Mouse (Mus musculus): Measurements from ENCODE around the gene Dao. TPM values are rescaled to one million over a fixed set of nuclear protein-coding genes. Genes with fewer than 3 reads are reported as not detected.

Gene Dao
- total and polyA plus RNA-seq, 2 experiments from 2014 or later = not detected

- no peaks in the 10 kb centered on the region for H3K9me3 ChIP-seq (ENCODE audit: low read length)
- peaks cover 9% of the 10 kb centered on the region for H3K36me3 ChIP-seq (ENCODE audit: insufficient read depth)
- no peak for ATAC-seq
- peaks cover 11% of the 10 kb centered on the region; the same call in 1 of the 2 replicates for H3K4me1 ChIP-seq (ENCODE audit: insufficient read depth)
- no peak overlapping the region for H3K4me2 ChIP-seq (ENCODE audit: low read depth)
- DNase-seq = no peak
- H3K27me3 ChIP-seq (ENCODE audit: insufficient read depth, low read length) = no peaks in the 10 kb centered on the region
- no peak for TF ChIP-seq CTCF (IDR thresholded peaks at IDR 0.05; ENCODE audit: low read depth)
- no peak overlapping the region for H3K4me3 ChIP-seq (ENCODE audit: low read depth, low read length)
- no peak overlapping the region for H3K9ac ChIP-seq
- WGBS = 87% methylated on average over 5 of the region's 5 CpGs
- no peak overlapping the region for H3K27ac ChIP-seq (ENCODE audit: low read depth, low read length)
Observed at GRCm38 (mm10) chr5:113990593-113990992, 12.9 kb upstream of the Dao start.

DNA sequence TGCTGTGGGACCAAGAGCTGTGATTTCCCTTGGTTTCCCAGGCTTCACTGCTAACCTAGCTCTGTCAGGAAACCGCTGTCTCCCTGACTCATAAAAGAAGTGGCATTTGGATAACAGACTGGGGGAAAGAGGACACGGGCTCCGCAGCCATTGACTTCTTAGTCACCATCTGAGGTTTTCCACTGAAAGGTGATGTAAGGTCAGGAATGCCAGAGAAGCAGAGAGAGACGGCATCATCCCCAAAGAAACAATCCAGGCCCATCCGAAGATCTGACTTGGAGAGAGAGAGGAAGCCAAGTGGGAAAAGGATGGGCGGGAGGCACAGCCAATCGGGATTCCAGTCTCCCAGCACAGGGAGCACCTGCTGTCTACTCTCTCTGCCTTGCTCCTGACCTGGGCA, 12.4 kb upstream of the Dao start:
- Histone ChIP-seq H3K9ac (no peak overlapping the region), H3K4me1 (ENCODE audit: insufficient read depth) (peaks cover 11% of the 10 kb centered on the region; the same call in 1 of the 2 replicates), H3K36me3 (ENCODE audit: insufficient read depth) (peaks cover 8% of the 10 kb centered on the region), H3K27me3 (ENCODE audit: insufficient read depth, low read length) (no peaks in the 10 kb centered on the region), H3K9me3 (ENCODE audit: low read length) (no peaks in the 10 kb centered on the region), H3K4me3 (ENCODE audit: low read depth, low read length) (no peak overlapping the region), H3K27ac (ENCODE audit: low read depth, low read length) (no peak overlapping the region), H3K4me2 (ENCODE audit: low read depth) (0 out of 2 replicates have a peak overlapping the region, but pooled peaks have one; percentile 82)
- ATAC-seq (no peak), DNase-seq (no peak)
- TF ChIP-seq CTCF (IDR thresholded peaks at IDR 0.05; ENCODE audit: low read depth) = no peak
- 69% methylated on average over 7 of the region's 7 CpGs for WGBS

DNA sequence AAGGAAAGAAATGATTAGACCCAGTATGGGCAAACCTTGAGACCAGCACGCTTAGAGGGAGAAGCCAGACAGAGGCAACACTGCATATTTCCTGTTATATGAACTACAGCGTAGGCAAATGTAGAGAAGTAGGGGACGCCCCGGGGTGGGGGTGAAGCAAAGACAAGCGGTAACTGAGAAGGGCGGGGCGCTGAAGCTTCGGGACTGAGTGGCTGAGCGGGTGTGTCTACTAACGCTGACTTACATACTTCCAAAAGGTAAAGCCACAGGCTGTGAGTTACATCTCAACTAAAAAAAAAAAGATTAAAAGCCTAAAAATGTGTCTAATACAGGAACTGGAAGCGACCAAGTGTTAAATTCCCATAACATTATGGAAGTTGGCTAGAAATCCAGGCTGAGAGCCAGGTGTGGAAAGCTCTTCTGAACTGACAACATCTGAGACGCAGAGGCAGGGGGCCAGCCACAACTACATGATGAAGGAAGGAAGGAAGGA, 11.1 kb upstream of the Dao start:
- Histone ChIP-seq H3K9me3 (ENCODE audit: low read length) (no peaks in the 10 kb centered on the region), H3K4me3 (ENCODE audit: low read depth, low read length) (peak overlapping the region; percentile 86), H3K27ac (ENCODE audit: low read depth, low read length) (peak overlapping the region; percentile 96), H3K36me3 (ENCODE audit: insufficient read depth) (no peaks in the 10 kb centered on the region; the same call in 1 of the 2 replicates), H3K4me1 (ENCODE audit: insufficient read depth) (peaks cover 11% of the 10 kb centered on the region; the same call in 1 of the 2 replicates), H3K4me2 (ENCODE audit: low read depth) (peak overlapping the region; percentile 82), H3K27me3 (ENCODE audit: insufficient read depth, low read length) (no peaks in the 10 kb centered on the region), H3K9ac (peak overlapping the region; percentile 92)
- ATAC-seq = no peak
- WGBS = 31% methylated on average over 12 of the region's 12 CpGs
- DNase-seq = peak; percentile 38
- no peak for TF ChIP-seq CTCF (IDR thresholded peaks at IDR 0.05; ENCODE audit: low read depth)

- no peaks in the 10 kb centered on the region for H3K27me3 ChIP-seq (ENCODE audit: insufficient read depth, low read length)
- no peaks in the 10 kb centered on the region for H3K9me3 ChIP-seq (ENCODE audit: low read length)
- ATAC-seq (no peak; the same call in 1 of the 2 replicates), DNase-seq (peak; percentile 78)
- peaks cover 11% of the 10 kb centered on the region; the same call in 1 of the 2 replicates for H3K4me1 ChIP-seq (ENCODE audit: insufficient read depth)
- peak overlapping the region; percentile 96 for H3K27ac ChIP-seq (ENCODE audit: low read depth, low read length)
- H3K4me3 ChIP-seq (ENCODE audit: low read depth, low read length) = peak overlapping the region; percentile 86
- no peaks in the 10 kb centered on the region; the same call in 1 of the 2 replicates for H3K36me3 ChIP-seq (ENCODE audit: insufficient read depth)
- H3K4me2 ChIP-seq (ENCODE audit: low read depth) = peak overlapping the region; percentile 82
- no peak for TF ChIP-seq CTCF (IDR thresholded peaks at IDR 0.05; ENCODE audit: low read depth)
- H3K9ac ChIP-seq = peak overlapping the region; percentile 92
- WGBS = 2% methylated on average over 22 of the region's 22 CpGs
Observed at GRCm38 (mm10) chr5:113993031-113993486, 10.4 kb upstream of the Dao start.

DNA sequence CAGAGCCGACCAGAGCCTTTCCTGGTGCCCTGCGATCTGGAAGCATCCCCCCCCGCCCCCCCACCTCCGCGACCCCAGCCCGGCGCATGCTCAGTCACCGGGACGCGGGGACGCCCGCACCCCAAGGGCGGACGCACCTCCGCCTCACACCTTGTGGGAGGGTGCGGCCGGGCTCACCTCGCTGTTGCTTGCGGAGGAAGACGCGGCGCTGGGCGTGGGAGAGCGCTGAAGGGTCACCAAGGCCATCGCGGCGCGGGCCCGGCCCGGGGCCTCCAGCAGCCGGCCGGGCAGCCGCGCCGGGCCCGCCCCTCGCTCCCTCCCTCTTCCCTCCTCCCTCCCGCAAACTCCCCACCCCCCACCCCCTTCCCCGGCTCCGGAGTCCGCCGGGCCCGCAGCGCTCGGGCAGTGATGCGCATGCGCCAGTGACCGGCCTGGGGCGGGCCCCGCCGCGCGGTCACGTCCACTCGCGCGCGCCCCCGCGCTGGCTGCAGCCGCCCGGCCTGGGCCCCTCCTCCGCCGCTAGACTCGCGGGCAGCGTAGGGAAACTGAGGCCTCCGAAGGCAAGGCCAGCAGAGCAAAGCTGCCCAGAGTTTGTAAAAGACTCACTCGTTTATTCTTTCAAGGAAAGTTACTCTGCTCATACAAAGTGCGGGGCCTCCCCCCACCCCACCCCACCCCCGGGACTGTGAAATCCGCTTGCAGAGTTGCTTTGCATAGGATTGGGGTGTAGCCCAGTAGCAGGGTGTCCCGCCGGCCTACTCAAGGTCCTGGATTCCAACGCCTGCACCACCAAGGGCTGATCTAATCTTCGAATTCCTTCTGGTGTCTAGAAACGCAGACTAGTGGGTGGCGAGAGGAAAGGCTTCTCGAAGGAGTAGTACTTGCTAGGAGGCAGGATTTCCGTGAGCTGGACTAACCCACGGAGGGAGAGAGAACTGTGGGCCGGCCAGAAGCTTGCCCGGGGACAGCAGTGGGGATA, 9.7 kb upstream of the Dao start, which contains the start of gene Ssh1:
TSS of gene Ssh1 (minus strand) at position 408 of the 979 bp plus-strand sequence.
- Histone ChIP-seq H3K4me1 (ENCODE audit: insufficient read depth) (peaks cover 11% of the 10 kb centered on the region; the same call in 1 of the 2 replicates), H3K27ac (ENCODE audit: low read depth, low read length) (peak within 1 kb of the TSS; percentile 96), H3K36me3 (ENCODE audit: insufficient read depth) (no peaks in the 10 kb centered on the region; the same call in 1 of the 2 replicates), H3K9ac (peak within 1 kb of the TSS; percentile 92), H3K4me3 (ENCODE audit: low read depth, low read length) (peak within 1 kb of the TSS; percentile 86), H3K27me3 (ENCODE audit: insufficient read depth, low read length) (no peaks in the 10 kb centered on the region), H3K4me2 (ENCODE audit: low read depth) (peak within 1 kb of the TSS; percentile 82), H3K9me3 (ENCODE audit: low read length) (no peaks in the 10 kb centered on the region)
- peak; percentile 92 for DNase-seq
- WGBS = 3% methylated on average over 69 of the region's 83 CpGs
- ATAC-seq = peak; percentile 84
- 0 out of 2 replicates have a peak, but pooled peaks have one; percentile 24 for TF ChIP-seq CTCF (IDR thresholded peaks at IDR 0.05; ENCODE audit: low read depth)

- no peak for DNase-seq
- 35% methylated on average over 2 of the region's 2 CpGs for WGBS
- TF ChIP-seq CTCF (IDR thresholded peaks at IDR 0.05; ENCODE audit: low read depth) = no peak
- no peaks in the 10 kb centered on the region for H3K9me3 ChIP-seq (ENCODE audit: low read length)
- peaks cover 11% of the 10 kb centered on the region; the same call in 1 of the 2 replicates for H3K4me1 ChIP-seq (ENCODE audit: insufficient read depth)
- H3K27me3 ChIP-seq (ENCODE audit: insufficient read depth, low read length) = no peaks in the 10 kb centered on the region
- no peak overlapping the region for H3K9ac ChIP-seq
- no peak overlapping the region for H3K27ac ChIP-seq (ENCODE audit: low read depth, low read length)
- no peak for ATAC-seq
- H3K4me3 ChIP-seq (ENCODE audit: low read depth, low read length) = no peak overlapping the region
- no peaks in the 10 kb centered on the region for H3K36me3 ChIP-seq (ENCODE audit: insufficient read depth)
- no peak overlapping the region for H3K4me2 ChIP-seq (ENCODE audit: low read depth)
Observed at GRCm38 (mm10) chr5:113996458-113996857, 7.0 kb upstream of the Dao start.

Measured in forebrain, postnatal 0 days (tissue).